Mouse (Mus musculus): Measurements from ENCODE around the gene Mrgpre. TPM values are rescaled to one million over a fixed set of nuclear protein-coding genes. Genes with fewer than 3 reads are reported as not detected.

The Mrgpre gene
- total RNA-seq (2023; ENCODE audit: inconsistent age) = 10.5 to 11.2 TPM (median 10.6 TPM) in 4 replicates

DNA sequence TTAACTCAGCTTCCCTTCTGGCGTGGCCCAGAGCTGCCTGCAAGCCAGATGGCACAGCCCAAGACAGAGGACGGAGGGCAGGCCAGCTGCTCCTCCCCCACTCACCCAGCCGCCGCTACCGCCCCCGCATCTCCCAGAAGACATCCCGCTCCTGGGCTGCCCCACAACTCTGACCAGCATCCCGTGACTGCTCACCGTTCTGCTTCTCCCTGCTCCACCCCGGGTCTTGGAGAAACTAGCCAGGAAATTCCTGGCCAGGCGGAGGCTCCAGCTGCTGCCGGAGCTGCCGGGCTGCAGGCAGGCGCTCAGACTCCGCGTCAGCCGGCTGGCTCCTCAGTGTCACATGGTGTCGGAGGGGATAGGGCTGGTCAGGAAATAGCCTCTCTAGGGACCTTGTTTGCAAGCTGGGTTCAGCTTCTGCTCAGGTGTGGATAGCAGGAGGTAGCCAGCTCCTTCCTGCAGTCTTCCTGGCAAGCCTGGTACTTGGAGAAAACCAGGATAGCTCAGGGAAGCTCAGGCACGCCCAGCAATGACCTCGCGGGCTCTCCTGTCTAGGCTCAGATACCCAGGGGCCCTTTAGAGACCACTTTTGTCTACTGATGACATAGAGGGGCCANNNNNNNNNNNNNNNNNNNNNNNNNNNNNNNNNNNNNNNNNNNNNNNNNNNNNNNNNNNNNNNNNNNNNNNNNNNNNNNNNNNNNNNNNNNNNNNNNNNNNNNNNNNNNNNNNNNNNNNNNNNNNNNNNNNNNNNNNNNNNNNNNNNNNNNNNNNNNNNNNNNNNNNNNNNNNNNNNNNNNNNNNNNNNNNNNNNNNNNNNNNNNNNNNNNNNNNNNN is at the start of gene Mrgpre:
Gene Mrgpre (minus strand): TSS at position 505 of the 834 bp plus-strand sequence.

DNA sequence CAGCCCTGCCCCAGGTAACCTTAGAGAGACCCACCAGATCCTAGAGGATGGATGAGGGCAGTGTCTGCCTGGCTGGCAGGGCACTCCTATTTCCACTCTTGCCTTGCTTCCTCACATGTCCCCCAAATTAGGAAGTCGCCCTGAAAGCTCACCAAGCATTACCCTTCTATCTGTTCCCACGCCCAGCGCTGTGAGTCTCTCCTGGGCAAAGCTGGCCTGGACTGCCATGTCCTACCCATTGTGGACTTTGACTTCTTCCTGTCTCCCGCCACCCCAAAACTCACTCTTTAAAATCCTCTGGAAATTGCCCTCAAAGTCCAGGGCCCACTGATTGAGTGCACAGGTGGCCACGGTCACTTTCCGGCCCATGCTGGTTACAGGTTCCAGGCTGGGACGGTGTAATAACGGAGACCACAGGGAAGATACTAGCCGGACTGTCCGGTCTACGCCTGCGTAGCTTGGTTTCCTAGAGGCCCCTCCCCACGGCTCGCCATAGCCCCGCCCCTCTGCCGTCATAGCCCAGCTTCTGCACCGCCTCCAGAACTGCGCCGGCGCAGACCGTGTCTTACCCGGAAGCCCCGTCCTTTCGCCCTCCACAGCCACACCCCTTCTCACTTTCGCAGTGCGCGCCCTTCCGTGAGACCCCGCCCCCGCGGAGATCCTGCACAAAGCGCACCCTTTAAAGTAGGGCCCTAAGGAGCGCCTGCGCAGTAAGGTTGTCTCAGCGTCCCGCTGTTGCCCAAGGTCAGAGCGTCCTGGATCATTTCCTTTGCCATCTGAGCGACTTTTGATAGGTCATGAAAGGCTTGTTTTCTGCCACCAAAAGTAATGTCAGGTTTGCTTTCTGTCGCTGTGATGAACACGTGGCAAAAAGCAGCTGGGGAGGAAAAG is 38.3 kb upstream of the Mrgpre start, which contains the start of the genes Nadsyn1 and Dhcr7:
Gene Nadsyn1 (minus strand): TSS at position 475 of the 891 bp plus-strand sequence.
Gene Dhcr7 (plus strand): TSS at position 771 of the 891 bp plus-strand sequence.

DNA sequence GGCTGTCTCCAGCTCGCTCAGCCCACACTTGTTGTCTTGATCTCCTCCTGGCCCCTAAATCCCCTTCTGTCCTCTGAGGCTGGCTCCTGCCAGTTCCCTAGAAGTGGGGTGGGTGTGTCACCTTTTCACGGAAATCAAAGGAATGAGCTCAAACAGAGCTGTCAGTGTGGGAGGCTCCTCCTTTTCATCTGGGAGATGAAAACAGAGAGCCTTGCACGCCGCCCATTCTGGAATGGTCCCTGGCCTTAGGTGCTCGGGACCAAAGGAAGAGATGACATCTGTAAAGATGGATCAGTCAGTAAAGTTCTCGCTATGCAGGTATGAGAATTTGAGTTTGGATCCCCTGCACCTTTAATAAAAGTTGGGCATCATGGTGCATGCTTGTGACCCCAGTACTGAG is 17.4 kb downstream of the Mrgpre start, which contains the start of gene Mrgprg:
Gene Mrgprg (minus strand): TSS at position 101 of the 400 bp plus-strand sequence.

GRCm38 (mm10) chr7:143756125-143757026 is 27.9 kb downstream of the Mrgpre start, which contains the start of gene Osbpl5:
TSS of gene Osbpl5 (minus strand) at chr7:143756985.

Other genes starting within 250 kb of the Mrgpre start
- gene Nap1l4, start 235.4 kb downstream of the Mrgpre start, total RNA-seq (2023; ENCODE audit: inconsistent age) = 138 to 171 TPM (median 144 TPM) in 4 replicates
- gene Cars, start 184.4 kb downstream of the Mrgpre start, total RNA-seq (2023; ENCODE audit: inconsistent age) = 58.7 to 63.9 TPM (median 62.2 TPM) in 4 replicates
- 4.8 to 8.0 TPM (median 6.4 TPM) in 4 replicates for gene Tnfrsf26, start 155.8 kb downstream of the Mrgpre start, total RNA-seq (2023; ENCODE audit: inconsistent age)
- gene Tnfrsf22, start 134.8 kb downstream of the Mrgpre start, total RNA-seq (2023; ENCODE audit: inconsistent age) = 4.7 to 9.0 TPM (median 5.6 TPM) in 4 replicates
- 1.7 to 3.3 TPM (median 2.3 TPM) in 3 of 4 replicates, not detected in the other for gene Tnfrsf23, start 98.6 kb downstream of the Mrgpre start, total RNA-seq (2023; ENCODE audit: inconsistent age)
- 31.6 to 38.1 TPM (median 35.1 TPM) in 4 replicates for gene Osbpl5, start 27.5 kb downstream of the Mrgpre start, total RNA-seq (2023; ENCODE audit: inconsistent age)
- gene Mrgprg, start 17.5 kb downstream of the Mrgpre start, total RNA-seq (2023; ENCODE audit: inconsistent age) = not detected in 4 replicates
- 19.5 to 22.4 TPM (median 20.1 TPM) in 4 replicates for gene Nadsyn1, start 38.3 kb upstream of the Mrgpre start, total RNA-seq (2023; ENCODE audit: inconsistent age)
- gene Dhcr7, start 38.6 kb upstream of the Mrgpre start, total RNA-seq (2023; ENCODE audit: inconsistent age) = 15.7 to 20.9 TPM (median 18.6 TPM) in 4 replicates
- not detected in 4 replicates for gene Gm498, start 82.3 kb upstream of the Mrgpre start, total RNA-seq (2023; ENCODE audit: inconsistent age)
- gene Shank2, start 217.4 kb upstream of the Mrgpre start, total RNA-seq (2023; ENCODE audit: inconsistent age) = 0.30 to 1.5 TPM (median 0.93 TPM) in 4 replicates

All from B cell, adult (primary cell).